Mouse (Mus musculus) liver, embryonic 14.5 days (tissue): ENCODE measurements around the gene Slc35a5. TPM values are rescaled to one million over a fixed set of nuclear protein-coding genes. Genes with fewer than 3 reads are reported as not detected.
A peak's percentile ranks its signal among the peaks of the same experiment; 100 is the strongest.

ENCODE experiments used
- ATAC-seq: fragments of 200-750 bp; cut with Nextera tagmentation; 2 replicates; pipeline ENCODE4 v1.8.0; 2017; ENCODE audit warnings: moderate number of reproducible peaks, mild to moderate bottlenecking, moderate library complexity; ENCODE audit not compliant: insufficient read depth
- DNase-seq, 3 experiments: peaks; one replicate each; pipeline ENCODE4 v3.0.0-alpha.2; 2012 to 2013; ENCODE audit warnings: low read depth in 3 of 3, low spot score in 3 of 3
- H3K27ac ChIP-seq: fragments of 300-500 bp; sonication (generic); 2 replicates; pipeline ENCODE4 v1.5.1; 2014; ENCODE audit warnings: moderate library complexity, mild to moderate bottlenecking, control low read depth, inconsistent platforms
- H3K27me3 ChIP-seq: fragments of 300-500 bp; sonication (generic); 2 replicates; pipeline ENCODE4 v1.6.1; 2014; ENCODE audit warnings: mild to moderate bottlenecking, low read length, moderate library complexity; ENCODE audit not compliant: control insufficient read depth, insufficient read depth
- H3K36me3 ChIP-seq: fragments of 300-500 bp; sonication (generic); replicated peaks from 2 replicates; pipeline ENCODE4 v1.6.1; 2014; ENCODE audit warnings: low read depth; ENCODE audit not compliant: control insufficient read depth, insufficient read depth
- H3K4me1 ChIP-seq, 2 experiments: fragments of 200-500 bp in 1 of 2; fragments of 300-500 bp in 1 of 2; sonication (generic) in 1 of 2; replicated peaks; 2 replicates each; pipeline ENCODE4 v1.6.1; 2012 to 2014; ENCODE audit warnings: antibody characterized with exemption in 1 of 2, inconsistent platforms in 1 of 2, low read length in 1 of 2; ENCODE audit not compliant: control insufficient read depth in 2 of 2, insufficient read depth in 2 of 2
- H3K4me2 ChIP-seq: fragments of 300-500 bp; sonication (generic); 2 replicates; pipeline ENCODE4 v1.6.1; 2014; ENCODE audit warnings: low read depth, mild to moderate bottlenecking, control low read depth, moderate library complexity
- H3K4me3 ChIP-seq, 2 experiments: fragments of 200-500 bp in 1 of 2; fragments of 300-500 bp in 1 of 2; sonication (generic) in 1 of 2; 2 replicates each; pipeline ENCODE4 v1.5.1; 2012 to 2014; ENCODE audit warnings: low read depth in 2 of 2, low read length in 2 of 2, mild to moderate bottlenecking in 2 of 2, control low read depth in 1 of 2, inconsistent platforms in 1 of 2, moderate library complexity in 1 of 2; ENCODE audit not compliant: insufficient read depth in 1 of 2
- H3K9ac ChIP-seq: fragments of 300-500 bp; sonication (generic); replicated peaks from 2 replicates; pipeline ENCODE4 v1.6.1; 2014; ENCODE audit warnings: mild to moderate bottlenecking, control low read depth, moderate library complexity
- H3K9me3 ChIP-seq: fragments of 300-500 bp; sonication (generic); 2 replicates; pipeline ENCODE4 v1.6.1; 2016; ENCODE audit warnings: low read length, mixed read lengths; ENCODE audit not compliant: control insufficient read depth
- CTCF ChIP-seq: IDR thresholded peaks from 2 replicates; pipeline ENCODE4 v1.5.1; 2016; ENCODE audit warnings: antibody characterized with exemption, low read depth, control low read depth
- EP300 ChIP-seq: IDR thresholded peaks from 2 replicates; pipeline ENCODE4 v1.6.1; 2016; ENCODE audit warnings: antibody characterized with exemption, low read depth
- WGBS: fragments of 180-500 bp; shearing (Covaris S2); extraction: QIAGEN DNeasy Blood & Tissue Kit; methylation state at CpG from one replicate; pipeline ENCODE4 v1.1.7; 2014; ENCODE audit not compliant: insufficient replicate concordance; 5-methylcytosine and 5-hydroxymethylcytosine counted together
- polyA plus RNA-seq, 2 experiments: library from polyadenylated mRNA; depleted of rRNA in 1 of 2; stranded (reverse) in 1 of 2; unstranded in 1 of 2; fragments of >200 nt; fragmentation: Nextera tagmentation in 1 of 2; extraction: Ambion mirVana in 1 of 2; gene quantifications; 2 replicates each; pipeline versions ENCODE4 v1.2.1 to v1.2.3; 2012 to 2014

Slc35a5 gene
- polyA plus RNA-seq, 2 experiments = 2.5 to 4.2 TPM

DNA sequence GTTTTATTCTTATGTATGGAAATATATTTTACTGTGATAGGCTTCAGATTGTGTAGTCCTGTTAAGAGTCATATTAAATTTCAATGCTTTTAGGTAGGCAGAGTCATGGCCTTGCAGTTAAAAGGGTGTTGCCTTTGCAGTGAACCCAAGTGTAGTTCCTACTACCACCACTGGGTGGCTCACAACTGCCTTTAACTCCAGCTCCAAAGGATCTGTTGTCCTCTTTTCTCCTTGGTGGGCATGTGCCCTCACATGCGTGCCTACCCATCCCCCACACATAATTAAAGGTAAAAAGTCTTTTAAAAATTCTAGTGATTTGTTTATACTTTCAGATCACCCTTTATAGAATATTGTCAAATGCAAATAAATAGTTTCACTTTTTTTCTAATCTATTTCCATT lies 34.1 kb upstream of the Slc35a5 start:
- Histone ChIP-seq H3K9ac (no peak overlapping the region), H3K9me3 (no peaks in the 10 kb centered on the region), H3K4me3 (no peak overlapping the region), H3K27me3 (no peaks in the 10 kb centered on the region), H3K36me3 (no peaks in the 10 kb centered on the region), H3K4me2 (no peak overlapping the region), H3K27ac (no peak overlapping the region), H3K4me1 (no peaks in the 10 kb centered on the region)
- ATAC-seq (0 out of 2 replicates have a peak, but pooled peaks have one; percentile 23), DNase-seq (peak; percentile 42 to 47 (median 45))
- WGBS = 0% methylated on average over 1 of the region's 1 CpGs
- no peak for TF ChIP-seq EP300
- peak; percentile 88 for TF ChIP-seq CTCF

DNA sequence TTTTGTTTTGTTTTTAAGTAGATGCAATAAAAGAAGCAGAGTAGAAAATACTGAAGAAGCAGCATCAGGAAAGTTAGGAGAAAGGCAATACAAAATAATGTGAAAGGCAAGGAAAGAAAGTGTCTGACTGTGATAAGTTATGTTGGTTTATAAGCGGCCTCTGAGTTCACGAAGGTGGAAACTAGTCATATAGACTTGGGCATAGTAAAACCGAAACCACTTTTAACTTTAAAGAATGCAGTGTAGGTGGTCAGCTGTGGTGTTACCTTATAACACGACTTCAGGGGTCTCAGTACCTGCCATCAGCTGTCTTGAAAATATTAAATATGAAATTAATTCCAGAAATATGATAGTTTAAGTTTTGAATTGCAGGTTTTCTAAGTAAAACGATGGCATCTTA lies 23.3 kb upstream of the Slc35a5 start:
- Histone ChIP-seq H3K9ac (no peak overlapping the region), H3K4me1 (no peaks in the 10 kb centered on the region), H3K27ac (no peak overlapping the region), H3K9me3 (no peaks in the 10 kb centered on the region), H3K4me3 (no peak overlapping the region), H3K36me3 (no peaks in the 10 kb centered on the region), H3K4me2 (no peak overlapping the region), H3K27me3 (no peaks in the 10 kb centered on the region)
- WGBS = 77% methylated on average over 5 of the region's 5 CpGs
- DNase-seq (no peak), ATAC-seq (no peak)
- TF ChIP-seq CTCF (no peak), EP300 (no peak)

DNA sequence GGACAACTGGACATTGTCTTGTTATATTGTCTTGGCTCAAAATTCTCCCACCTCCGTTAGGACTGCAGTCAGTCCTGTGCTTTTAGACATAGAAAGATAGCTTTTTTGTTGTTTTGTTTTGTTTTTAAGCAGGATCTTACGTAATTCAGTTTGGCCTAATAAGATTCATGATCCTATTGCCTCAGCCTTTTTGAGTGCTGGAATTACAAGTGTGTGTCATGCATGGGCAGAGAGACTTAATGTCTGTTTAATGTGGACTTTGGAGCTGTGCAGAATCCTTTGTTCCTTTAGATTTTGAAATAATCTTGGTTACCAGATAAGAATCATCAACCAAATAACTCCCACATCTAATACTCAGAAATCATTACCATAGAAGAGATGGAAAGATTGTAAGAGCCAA lies 20.0 kb upstream of the Slc35a5 start:
- H3K27ac ChIP-seq = no peak overlapping the region
- no peak overlapping the region for H3K4me3 ChIP-seq
- ATAC-seq = no peak
- no peaks in the 10 kb centered on the region for H3K9me3 ChIP-seq
- 87% methylated on average over 2 of the region's 2 CpGs for WGBS
- no peak for TF ChIP-seq EP300
- no peak for TF ChIP-seq CTCF
- H3K9ac ChIP-seq = no peak overlapping the region
- H3K36me3 ChIP-seq = 0 out of 2 replicates have a peak, but pooled peaks cover 3% of the 10 kb centered on the region
- H3K27me3 ChIP-seq = no peaks in the 10 kb centered on the region
- H3K4me2 ChIP-seq = no peak overlapping the region
- no peaks in the 10 kb centered on the region for H3K4me1 ChIP-seq
- no peak for DNase-seq

DNA sequence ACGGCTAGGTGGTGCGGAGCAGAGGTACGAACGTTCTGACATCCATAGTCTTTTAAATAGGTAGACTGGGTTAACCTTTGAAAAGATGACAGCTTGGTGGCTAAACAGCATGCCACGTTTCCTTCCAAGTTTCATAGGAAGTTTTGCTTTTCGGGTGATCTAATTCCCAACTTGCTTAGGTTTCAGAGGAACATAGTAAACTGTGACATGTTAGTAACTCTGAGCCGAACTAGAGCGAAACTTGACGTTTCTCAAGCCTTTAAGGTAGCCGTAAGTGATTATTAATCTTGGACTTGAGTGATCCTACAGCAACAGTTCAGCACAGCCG lies 847 bp upstream of the Slc35a5 start:
- peak overlapping the region; percentile 74 for H3K9ac ChIP-seq
- H3K4me1 ChIP-seq = peaks cover 8 to 13% of the 10 kb centered on the region in 2 experiments; a peak in 3 of 4 replicates
- 2% methylated on average over 11 of the region's 11 CpGs for WGBS
- TF ChIP-seq CTCF = no peak
- no peak for TF ChIP-seq EP300
- H3K9me3 ChIP-seq = no peaks in the 10 kb centered on the region
- H3K4me3 ChIP-seq = peak overlapping the region; percentile 72 to 87
- H3K27ac ChIP-seq = peak overlapping the region; percentile 44; the same call in 1 of the 2 replicates
- DNase-seq = peak in 1 of 3 experiments; percentile 9
- peak overlapping the region; percentile 92 for H3K4me2 ChIP-seq
- no peaks in the 10 kb centered on the region for H3K36me3 ChIP-seq
- no peak for ATAC-seq
- no peaks in the 10 kb centered on the region for H3K27me3 ChIP-seq

DNA sequence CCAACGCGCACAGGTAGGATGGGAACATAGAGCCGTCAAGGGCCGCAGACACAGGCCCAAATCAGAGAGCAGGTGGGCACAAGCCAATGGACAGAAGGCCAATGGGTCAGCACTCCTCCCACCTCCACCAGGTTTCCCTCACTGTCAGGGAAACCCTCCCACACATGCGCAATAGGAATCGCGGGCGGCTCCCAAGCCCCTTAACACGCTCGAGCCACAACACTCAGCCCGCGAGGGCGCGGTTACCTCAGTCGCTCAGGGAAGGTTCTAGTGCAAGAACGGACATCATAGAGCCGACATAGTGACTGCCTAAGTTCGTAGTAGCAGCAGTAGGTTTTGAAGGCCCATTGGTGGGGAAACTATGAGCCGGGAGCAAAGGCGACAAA lies 377 bp downstream of the Slc35a5 start:
- Histone ChIP-seq H3K4me3 (peak overlapping the region; percentile 72 to 87), H3K9me3 (no peaks in the 10 kb centered on the region), H3K27me3 (no peaks in the 10 kb centered on the region), H3K36me3 (no peaks in the 10 kb centered on the region), H3K4me2 (peak overlapping the region; percentile 92), H3K27ac (peak overlapping the region; percentile 70), H3K4me1 (peaks cover 8 to 13% of the 10 kb centered on the region in 2 experiments; a peak in 3 of 4 replicates), H3K9ac (peak overlapping the region; percentile 74)
- 3% methylated on average over 20 of the region's 20 CpGs for WGBS
- no peak for TF ChIP-seq CTCF
- DNase-seq = peak; percentile 56 to 72 (median 71)
- ATAC-seq = peak; percentile 73
